Mouse (Mus musculus): Measurements from ENCODE around the gene Pou2af1.

The Pou2af1 gene

DNA sequence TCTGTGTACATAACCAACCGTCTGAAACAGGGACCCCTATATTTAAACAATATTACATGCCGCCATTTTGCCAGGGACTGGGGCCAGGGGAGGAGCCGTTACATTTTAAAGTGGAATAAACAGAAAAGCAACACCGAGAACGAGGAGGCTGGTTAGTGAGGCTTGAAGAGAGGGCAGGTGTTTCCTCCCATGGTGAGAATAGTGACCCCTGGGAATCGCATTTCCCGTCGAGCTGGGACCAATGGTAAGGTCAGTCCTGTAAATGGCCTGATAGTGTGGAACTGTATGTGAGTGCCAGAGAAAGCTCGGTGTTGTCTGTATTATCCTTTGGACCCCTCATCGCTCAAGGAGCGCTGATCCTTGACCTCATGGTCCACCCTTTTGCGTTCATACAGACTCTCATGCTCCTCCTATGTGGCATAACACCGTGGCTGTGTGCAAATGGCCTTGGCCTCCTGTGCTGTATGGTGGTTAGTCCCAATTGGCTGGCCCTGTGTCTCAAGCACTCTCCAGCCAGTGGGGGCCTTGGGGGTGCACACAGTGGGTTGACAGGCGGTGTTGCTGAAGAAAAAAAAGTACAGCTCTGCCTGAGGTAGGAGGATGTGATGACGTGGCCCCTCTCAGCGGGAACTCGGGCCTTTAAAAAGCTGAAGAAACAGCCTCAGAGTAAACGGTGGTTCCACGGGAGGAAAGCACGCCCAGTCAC is at the start of gene Pou2af1:
Gene Pou2af1 (plus strand): TSS at position 686 of the 706 bp plus-strand sequence.
- DNase-seq, result no peak

DNA sequence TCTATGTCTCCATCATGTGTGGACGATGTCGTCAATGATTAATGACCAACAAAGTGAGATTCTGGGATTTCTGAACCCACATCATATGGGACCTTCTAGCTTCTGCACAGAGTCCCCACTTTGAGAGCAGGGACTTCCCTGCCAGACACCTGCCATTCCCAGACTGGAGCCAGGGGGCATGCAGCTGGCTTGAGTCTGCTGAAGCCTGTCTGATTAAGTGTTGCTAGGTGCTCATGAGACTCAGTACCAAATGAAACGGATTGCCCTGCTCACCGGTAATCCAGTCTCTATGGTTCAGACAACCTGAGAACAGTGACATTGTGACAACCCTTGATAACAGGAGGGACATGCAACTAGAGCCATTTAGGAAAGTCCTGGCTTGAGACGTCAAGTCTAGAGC is 49.5 kb upstream of the Pou2af1 start:
- no peak for DNase-seq

DNA sequence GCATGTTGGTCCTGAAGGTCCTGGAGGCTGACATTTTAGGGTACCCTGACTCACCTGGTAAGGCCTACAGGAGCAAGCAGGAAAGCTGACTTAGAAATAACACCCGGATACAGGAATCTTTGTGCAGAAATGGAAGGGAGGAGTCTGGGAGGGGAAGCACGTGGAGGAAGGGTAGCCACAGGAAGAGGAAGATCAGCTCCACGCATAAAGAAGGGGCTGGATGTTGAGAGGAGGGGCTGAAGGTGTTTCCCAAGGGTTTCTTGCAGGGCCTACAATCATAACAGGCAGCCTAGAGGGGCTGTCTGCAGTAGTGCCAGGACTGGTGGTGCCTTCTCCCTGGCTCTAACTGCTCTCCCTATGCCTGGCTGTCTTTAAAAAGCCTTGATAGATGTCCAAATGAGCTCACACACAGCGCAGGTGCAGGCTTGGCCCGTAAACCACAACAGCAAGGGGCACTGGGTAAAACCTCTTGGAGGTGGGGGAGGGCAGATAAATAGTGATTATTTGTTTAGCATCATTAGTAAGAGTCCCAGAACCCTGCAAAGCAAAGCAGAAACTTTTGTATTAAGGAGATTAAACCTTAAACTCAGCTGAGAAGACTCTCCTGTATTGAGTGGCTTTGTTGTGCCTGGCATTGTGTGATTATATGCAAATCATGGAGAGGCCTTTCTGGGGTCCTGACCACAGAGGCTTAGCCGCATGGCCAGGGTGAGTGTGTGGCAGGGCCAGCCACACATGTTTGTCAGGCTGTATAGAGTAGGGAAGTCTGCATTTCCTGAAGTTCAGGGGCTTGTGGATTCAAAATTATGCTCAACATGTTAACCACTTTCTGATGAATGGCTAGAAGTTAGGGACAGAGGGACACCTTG is 48.0 kb upstream of the Pou2af1 start, which contains the start of gene Gm32742:
Gene Gm32742 (minus strand): TSS at position 206 of the 869 bp plus-strand sequence.
- DNase-seq, result no peak

DNA sequence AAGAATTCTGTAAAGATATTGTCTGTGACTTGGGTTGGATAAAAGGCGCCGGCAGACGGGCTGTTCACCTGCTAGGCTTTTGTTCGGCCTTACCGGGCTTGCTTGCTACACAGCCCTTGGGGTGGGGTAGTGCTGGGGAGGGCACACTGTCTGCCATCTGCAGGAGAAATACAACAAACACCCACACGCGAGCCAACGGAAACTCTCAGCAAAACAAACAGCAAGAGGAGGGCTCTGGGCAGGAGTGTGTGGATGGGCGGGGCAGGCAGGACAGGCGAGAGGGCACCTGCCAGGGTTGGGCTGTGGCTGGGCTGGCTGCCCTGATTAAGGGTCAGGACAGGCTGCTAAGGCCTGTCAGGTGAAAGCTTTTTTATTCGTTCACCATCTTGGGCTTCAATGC is 45.6 kb upstream of the Pou2af1 start:
- DNase-seq, result no peak

DNA sequence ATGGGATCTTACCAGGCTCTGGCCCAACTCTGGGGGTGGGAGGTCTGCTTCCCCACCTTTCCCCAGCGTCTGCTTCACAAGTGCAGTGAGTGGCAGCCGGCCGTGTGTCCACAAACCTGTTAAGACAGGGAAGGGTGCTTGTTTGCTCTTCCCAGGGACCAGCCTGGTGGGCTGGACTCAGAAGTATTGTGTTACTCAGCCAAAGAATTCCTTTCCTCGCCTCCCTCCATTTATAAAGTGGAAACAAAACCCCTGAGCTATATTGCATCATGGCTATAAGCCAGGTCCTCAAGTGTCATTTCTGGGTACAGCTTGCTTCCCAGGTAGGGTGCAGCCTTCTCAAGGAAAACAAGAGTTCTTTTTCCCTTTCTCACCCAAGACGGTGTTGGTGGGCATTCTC is 44.8 kb upstream of the Pou2af1 start:
- DNase-seq, result no peak

DNA sequence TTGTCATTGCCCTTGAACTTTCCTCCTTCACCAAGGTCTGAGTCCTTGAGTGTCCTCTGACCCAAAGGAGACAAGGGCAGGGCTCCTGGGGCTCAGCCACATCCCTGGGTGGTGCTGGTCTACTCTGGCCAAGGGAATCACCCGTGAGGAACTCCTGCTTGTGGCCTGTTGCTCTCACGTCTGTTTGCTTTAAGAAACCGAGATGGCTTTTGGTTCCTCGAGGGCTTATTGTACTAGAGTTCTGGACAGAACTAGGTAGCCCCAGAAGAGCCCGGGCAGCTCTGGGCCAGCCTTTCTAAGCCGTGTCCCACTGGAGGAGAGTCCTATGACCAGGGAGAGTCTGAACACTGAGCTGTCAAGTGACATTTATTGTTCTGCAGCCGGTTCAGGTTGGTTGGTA is 44.4 kb upstream of the Pou2af1 start:
- DNase-seq, result no peak

DNA sequence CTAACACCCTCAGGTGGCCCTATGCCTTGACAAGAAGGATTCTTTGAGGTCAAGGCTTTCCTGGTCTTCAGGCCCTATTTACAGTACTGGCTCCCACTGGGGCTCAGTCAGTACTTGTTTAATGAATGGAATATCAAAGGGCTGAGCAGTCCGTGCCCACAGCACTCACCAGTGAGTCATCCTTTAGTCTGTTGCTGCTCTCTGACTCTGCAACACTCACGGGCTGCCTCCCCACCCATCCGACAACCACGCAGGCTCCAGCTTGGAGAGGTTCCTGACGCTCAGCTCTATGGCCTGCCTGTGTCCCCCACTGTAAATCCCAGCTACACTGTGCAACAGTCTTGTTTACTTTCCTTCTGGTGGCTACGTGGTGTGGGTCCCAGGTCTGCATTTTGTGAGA is 43.2 kb upstream of the Pou2af1 start:
- no peak for DNase-seq

DNA sequence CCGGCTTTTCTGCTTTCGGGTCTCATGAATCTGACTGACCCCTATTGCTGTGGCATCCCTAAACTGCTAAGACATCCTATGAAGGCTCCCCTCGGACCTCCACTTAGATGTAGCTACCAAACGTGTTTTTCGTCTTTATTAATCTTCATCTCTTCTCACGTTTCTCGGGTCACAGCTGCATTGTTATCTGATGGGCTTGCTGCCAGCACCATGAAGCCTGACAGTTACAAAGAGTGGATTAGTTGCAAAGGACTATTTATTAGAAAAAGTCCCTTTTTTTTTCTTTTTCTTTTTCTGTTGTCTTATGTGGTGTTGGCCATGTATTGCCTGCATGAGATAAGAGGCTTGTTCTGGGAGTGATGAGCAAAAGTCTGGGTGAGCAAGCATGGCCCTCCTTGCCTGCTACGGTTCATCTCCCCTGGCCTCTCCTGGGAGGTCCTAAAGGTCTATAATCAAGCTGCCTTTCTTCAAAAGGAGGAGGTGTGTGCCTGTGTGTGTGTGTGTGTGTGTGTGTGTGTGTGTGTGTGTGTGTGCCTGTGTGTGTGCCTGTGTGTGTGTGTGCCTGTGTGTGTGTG is 38.5 kb upstream of the Pou2af1 start:
- peak; percentile 54 for DNase-seq

DNA sequence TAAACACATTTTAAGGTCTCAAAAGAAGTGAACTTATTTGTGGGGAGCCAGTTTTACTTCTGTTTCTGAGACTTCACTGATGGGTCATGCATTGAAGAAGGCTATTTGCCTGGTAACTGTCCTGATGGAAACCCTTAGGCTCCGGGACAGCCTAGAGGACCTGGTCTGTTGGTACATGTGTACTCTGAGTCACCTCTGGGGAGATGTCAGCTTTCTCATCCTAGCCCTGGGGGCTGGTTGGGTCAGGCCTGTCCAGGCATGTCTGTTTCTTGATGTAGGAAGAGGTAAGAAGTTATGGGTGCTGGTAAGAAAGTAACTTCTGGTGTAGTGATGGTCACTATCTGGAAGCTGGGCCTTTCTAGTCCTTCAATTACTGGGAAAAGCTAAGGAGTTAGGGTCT is 37.8 kb upstream of the Pou2af1 start:
- DNase-seq, result no peak

DNA sequence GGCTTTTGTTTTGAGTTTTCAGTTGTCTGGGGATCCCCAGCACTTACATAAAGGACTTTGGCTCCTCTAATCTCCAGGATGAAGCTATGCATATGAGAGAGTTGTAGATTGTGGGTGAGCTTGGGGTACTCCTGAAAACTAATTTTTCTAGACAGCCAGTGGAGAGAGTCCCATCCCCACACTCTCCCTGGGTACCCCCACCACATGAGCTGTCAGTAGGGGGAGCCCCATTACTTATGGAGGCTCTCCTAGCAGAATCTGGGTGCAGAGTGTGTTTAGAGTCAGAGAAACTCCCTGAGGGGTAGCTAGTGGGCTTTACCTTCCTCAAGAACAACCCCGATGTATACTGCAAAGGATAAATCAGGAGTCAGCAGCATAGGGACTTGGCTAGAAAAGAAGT is 35.2 kb upstream of the Pou2af1 start:
- DNase-seq, result no peak

DNA sequence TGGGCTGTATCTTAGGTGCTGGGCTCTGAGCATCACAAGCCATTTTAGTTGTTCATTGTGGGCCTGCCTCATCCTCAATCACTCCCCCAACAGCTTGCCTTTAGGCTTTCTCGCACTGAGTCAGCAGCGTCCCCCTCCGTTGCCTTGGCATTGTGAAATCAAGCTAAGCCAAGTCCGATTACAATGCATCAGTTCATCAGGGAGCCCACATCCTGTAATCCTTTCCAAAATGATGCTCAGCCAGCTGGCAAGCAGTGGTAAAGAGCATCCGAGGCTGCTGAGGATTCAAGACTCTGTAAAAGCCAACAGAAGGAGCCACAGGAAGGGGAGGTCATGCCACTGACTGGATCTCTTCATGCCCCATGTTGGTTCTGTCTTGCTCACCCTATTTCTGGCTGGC is 32.9 kb upstream of the Pou2af1 start:
- DNase-seq, result no peak

DNA sequence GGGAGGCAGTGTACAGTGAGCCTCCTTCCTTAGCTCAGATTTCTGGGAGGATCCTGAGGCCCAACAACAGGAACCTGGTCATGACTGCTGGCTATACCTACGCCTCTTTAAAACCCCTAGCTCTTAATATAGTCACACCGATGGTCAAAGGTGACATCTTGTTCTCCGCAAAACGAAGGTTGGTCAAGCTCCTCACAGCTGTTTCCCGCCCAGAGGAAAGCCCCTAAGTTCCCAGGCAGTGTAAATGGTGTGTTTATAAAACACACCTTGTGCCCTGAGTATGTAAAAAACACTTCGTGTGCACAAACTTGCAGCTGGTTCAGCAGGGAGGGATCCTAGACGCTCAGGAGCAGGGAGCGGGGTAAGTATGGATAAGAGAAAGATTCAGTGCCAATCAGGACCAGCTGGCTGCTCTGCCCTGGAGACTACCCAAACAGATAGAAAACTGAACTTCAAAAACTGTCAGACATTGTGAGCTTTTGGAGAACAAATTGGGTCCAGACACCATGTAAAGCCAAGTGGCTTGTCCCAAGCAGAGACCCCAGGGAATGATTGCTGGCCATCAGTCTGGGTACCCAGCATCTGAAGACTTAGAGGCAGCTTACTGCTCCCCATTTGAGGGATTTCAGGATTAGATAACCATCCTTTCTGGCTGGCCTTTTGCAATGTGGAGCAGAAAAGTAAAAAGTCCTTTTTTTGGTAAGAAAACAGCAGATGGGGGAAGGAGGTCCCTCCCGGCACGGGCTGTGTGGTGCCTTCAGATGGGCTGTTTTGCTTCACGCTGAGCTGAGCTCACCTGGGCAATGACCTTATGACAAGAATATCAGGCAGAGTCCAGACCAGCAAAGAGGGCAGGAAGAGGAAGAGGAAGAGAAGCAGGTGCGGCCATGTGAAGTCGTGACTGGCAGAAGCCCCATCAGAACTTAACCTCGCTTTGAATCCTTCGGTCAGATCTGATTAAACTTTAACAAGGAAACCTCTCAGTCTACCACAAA is 30.5 kb upstream of the Pou2af1 start:
- no peak for DNase-seq

DNA sequence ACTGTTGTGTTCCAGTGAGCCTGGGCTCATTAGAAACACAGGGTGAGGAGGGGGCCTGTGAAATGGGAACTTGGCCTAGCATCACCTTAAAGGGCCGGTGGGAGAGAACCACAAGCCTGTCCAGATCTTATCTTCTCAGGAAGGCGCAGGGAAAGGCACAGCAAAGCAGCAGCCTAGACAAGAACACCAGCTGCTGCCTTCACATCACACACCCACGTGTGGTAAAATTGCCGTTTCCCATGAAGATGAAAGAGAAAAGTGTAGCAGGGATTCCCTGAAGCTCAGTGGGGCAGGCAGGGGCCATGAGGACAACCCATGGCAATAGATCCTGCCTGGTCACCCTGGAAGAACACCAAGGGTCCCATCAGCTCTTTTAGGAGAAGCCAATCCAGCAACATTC is 28.1 kb upstream of the Pou2af1 start:
- no peak for DNase-seq

DNA sequence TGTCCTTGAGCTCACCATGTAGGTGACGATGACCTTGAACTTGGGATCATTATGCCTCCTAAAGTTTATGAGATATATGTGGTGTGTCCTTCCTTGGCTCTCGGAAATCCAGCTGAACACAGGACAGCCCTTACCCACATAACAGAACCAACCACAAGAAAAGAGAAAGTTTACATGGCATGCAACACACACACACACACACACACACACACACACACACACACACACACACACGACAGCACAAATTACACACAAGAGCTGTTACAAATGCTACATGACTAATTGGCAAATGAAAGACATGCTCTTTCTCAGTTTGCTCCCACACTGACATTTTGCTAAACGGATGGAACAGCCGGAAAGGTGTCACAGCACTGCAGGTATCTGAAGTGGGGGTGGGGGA is 27.6 kb upstream of the Pou2af1 start:
- DNase-seq, result no peak

DNA sequence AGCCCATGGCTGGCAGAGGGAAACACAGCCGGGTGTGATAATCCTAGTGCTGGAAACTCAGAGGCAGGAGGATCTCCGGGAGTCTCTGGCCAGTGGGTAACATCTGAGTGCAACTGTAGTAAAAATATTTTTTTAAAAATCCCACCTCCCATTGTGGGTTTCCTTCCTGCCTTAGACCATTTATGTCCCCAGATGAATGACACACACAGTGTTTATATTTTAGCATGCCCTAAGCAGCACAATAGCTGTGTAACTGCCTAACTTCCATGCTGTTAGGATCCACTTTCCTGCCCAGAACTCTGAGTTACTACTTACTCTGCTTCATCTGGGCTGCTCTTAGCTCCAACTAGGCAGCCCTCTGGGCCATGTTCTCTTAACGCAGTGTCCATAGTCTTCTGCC is 22.9 kb upstream of the Pou2af1 start:
- no peak for DNase-seq

DNA sequence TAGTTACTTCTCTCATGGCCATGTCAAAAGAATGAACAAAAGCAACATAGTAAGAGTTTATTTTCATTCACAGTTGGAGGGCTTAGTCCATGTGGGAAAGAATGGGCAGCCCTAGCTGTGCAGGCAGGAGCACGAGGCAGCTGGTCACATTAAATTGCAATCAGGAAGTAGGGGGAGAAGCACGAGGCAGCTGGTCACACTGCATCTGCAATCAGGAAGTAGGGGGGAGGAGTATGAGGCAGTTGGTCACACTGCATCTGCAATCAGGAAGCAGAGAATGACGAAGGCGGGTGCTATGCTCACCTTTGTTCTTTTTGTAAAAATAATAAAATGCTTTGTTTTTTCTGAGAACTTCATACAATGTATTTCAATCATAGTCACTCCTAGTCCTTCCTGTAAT is 18.7 kb upstream of the Pou2af1 start:
- no peak for DNase-seq

DNA sequence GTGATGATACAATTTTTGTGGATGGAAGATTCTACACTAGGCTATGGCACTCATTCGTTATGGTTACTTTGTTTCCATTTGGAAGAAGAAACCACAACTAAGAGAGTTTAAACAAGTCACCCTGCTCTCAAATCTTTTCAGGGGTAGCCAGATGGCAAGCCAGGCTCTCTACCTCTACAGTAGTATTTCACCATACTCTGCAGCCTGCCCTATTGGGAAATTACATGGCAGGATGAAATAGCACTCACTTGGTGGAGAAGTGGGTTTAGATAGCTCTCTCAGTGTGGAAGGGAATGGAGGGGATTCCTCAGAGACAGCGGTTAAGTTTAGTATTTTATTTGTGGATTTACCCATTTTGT is 4.6 kb upstream of the Pou2af1 start:
- no peak for DNase-seq

DNA sequence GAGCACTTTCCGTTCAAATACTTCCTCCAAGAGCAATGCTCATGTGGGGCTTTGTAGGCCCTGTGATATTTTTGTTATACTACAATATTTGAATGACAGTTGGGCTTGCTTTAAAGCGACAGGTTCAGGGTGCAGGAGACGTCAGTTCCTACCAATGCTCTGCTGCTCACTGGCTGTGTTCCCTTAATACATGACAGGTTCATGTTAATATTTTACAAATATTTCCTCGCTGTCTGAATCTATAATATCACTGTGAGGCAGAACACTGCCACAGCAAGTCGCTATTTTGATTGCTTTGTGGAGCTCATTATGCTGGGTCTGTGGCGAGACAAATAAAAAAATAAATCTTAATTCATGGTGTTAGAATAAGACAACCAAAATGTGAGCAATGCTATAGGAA is 2.3 kb upstream of the Pou2af1 start:
- DNase-seq, result no peak

DNA sequence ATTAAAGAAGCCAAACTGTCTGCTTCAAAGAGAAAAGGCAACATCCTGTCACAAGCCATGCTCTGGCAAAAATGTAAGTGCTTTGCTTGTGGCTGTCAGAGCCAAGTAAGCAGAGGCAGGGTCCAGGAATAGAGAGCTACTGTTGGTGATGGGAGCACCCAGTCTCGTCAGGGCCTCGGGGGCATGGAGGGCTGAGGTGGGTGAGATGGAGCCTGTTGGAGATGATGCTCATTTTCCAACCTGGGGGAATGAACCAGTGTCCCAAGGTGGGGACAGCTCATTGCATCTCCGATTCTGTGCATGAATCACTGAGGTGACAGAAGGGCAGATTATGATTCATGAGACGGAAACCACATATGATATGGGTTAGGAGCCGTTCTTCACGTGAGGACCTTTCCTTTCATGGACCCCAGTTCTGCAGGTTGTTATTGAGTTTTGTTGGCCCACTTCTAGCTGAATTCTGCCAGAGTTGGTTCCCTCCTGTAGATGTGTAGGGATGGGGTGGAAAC is 275 bp downstream of the Pou2af1 start:
- DNase-seq, result no peak

DNA sequence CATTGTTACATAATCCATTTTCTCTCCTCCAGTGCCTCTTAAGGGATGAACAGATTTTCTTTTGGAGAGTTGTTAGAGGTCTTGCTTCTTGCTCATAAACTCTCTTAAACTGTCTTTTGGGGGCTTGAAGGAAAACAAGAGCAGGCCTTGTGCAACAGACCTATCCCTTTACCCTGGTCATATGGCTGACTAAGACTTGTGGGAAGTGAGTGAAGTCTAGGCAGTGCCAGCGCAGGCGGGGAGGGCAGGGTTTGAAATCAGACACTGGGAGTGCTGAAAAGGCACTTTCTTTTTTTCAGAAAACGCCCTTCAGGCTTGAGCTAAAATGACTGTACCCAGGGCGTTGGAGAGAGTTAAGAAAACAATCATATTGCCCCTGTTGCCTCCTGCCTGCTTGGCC is 1.8 kb downstream of the Pou2af1 start:
- no peak for DNase-seq

DNA sequence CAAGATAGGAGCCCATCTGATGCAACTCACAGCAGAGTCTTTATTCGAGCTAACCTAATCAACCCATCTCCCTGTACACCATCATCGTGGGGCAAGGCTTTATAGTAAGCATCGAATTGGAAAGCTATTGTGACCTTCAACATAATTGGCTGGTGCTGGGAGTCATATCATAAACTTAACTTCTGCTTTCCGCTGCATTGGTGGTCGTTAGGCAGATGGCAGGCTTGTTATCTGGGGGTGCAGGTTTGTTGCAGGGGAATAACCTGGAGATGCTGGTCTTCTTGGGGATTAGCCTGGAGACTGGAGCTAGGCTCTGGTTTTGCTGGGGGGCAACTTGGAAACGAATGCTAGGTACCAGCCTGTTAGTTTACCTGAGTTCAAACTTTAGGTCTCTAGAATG is 2.4 kb downstream of the Pou2af1 start:
- no peak for DNase-seq

DNA sequence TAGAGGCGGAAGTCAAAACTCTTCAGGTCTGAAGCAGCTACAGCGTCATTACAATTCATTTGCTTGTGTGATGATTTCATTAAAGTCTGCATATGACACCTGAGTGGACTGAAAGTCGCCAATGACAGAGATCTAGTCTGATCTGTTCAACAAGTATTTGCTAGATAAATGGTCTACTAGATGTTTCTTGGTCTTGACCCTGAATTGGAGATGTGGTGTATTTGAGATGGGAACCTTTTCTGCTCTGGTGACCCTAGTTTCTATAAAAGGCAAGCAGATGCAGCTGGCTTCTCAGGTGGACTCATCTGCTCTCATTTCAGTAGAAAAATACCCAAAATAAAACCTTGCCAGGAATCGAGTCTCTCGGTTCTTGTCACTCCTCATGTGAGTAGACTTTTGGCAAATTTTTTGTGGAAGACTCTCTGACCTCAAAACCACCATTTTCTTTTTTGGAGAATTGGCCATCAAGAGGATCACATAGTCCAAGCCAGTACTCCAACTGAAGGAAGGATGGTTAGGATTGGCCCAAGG is 12.2 kb downstream of the Pou2af1 start:
- DNase-seq, result no peak
